Mouse (Mus musculus) c-Kit-positive CD71-positive TER-119-negative erythroid progenitor cells, embryonic 14.5 days (primary cell): ENCODE results near the gene Rita1.

ENCODE experiments used
- DNase-seq: peaks from one replicate; pipeline ENCODE4 v3.0.0-alpha.2; 2013; ENCODE audit warnings: low read depth

Gene Rita1

GRCm38 (mm10) chr5:120627515-120628300, 15.3 kb upstream of the Rita1 start:
- DNase-seq = no peak

GRCm38 (mm10) chr5:120626399-120626798, 14.0 kb upstream of the Rita1 start:
- DNase-seq = no peak

GRCm38 (mm10) chr5:120624427-120624826, 12.0 kb upstream of the Rita1 start:
- no peak for DNase-seq

GRCm38 (mm10) chr5:120622198-120622851, 9.9 kb upstream of the Rita1 start:
- no peak for DNase-seq

- DNase-seq = no peak
Observed at GRCm38 (mm10) chr5:120621846-120622197, 9.4 kb upstream of the Rita1 start.

GRCm38 (mm10) chr5:120621078-120621765, 8.8 kb upstream of the Rita1 start:
- no peak for DNase-seq

GRCm38 (mm10) chr5:120620375-120621077, 8.1 kb upstream of the Rita1 start:
- peak; percentile 78 for DNase-seq

- peak; percentile 58 for DNase-seq
Observed at GRCm38 (mm10) chr5:120619201-120619600, 6.8 kb upstream of the Rita1 start.

- no peak for DNase-seq
Observed at GRCm38 (mm10) chr5:120618778-120619177, 6.4 kb upstream of the Rita1 start.

- DNase-seq = no peak
Observed at GRCm38 (mm10) chr5:120615903-120616302, 3.5 kb upstream of the Rita1 start.

GRCm38 (mm10) chr5:120612822-120613604, 624 bp upstream of the Rita1 start:
- peak; percentile 100 for DNase-seq

- no peak for DNase-seq
Observed at GRCm38 (mm10) chr5:120611416-120611815, 973 bp downstream of the Rita1 start.

- DNase-seq = no peak
Observed at GRCm38 (mm10) chr5:120610906-120611305, 1.5 kb downstream of the Rita1 start.

GRCm38 (mm10) chr5:120609246-120609775, 3.1 kb downstream of the Rita1 start:
- DNase-seq = no peak

GRCm38 (mm10) chr5:120607335-120607734, 5.1 kb downstream of the Rita1 start:
- DNase-seq = no peak

- DNase-seq = no peak
Observed at GRCm38 (mm10) chr5:120606590-120607200, 5.7 kb downstream of the Rita1 start.

- peak; percentile 91 for DNase-seq
Observed at GRCm38 (mm10) chr5:120605688-120606087, 6.7 kb downstream of the Rita1 start.

- no peak for DNase-seq
Observed at GRCm38 (mm10) chr5:120605241-120605661, 7.1 kb downstream of the Rita1 start.

GRCm38 (mm10) chr5:120604839-120605238, 7.5 kb downstream of the Rita1 start:
- DNase-seq = peak; percentile 91

- DNase-seq = no peak
Observed at GRCm38 (mm10) chr5:120603515-120603914, 8.9 kb downstream of the Rita1 start.

GRCm38 (mm10) chr5:120602210-120602609, 10.2 kb downstream of the Rita1 start:
- no peak for DNase-seq
